Mouse (Mus musculus) embryonic facial prominence, embryonic 13.5 days (tissue): Measurements from ENCODE around the gene Nudt7. TPM values are rescaled to one million over a fixed set of nuclear protein-coding genes. Genes with fewer than 3 reads are reported as not detected.

Experiments
- ATAC-seq: fragments of 200-750 bp; cut with Nextera tagmentation; 2 replicates; pipeline ENCODE4 v1.8.0; 2017; ENCODE audit warnings: low read depth; ENCODE audit not compliant: insufficient number of reproducible peaks, insufficient read depth, low FRiP score, low TSS enrichment
- H3K27ac ChIP-seq: fragments of 300-500 bp; sonication (generic); 2 replicates; pipeline ENCODE4 v1.5.1; 2015; ENCODE audit warnings: moderate library complexity, mild to moderate bottlenecking, inconsistent platforms
- H3K27me3 ChIP-seq: fragments of 300-500 bp; sonication (generic); 2 replicates; pipeline ENCODE4 v1.6.1; 2015; ENCODE audit warnings: mild to moderate bottlenecking, inconsistent platforms
- H3K36me3 ChIP-seq: fragments of 300-500 bp; sonication (generic); 2 replicates; pipeline ENCODE4 v1.6.1; 2015; ENCODE audit warnings: mild to moderate bottlenecking, inconsistent platforms
- H3K4me1 ChIP-seq: fragments of 300-500 bp; sonication (generic); 2 replicates; pipeline ENCODE4 v1.6.1; 2015; ENCODE audit warnings: inconsistent platforms
- H3K4me2 ChIP-seq: fragments of 300-500 bp; sonication (generic); 2 replicates; pipeline ENCODE4 v1.6.1; 2015; ENCODE audit warnings: moderate library complexity, mild to moderate bottlenecking, inconsistent platforms
- H3K4me3 ChIP-seq: fragments of 300-500 bp; sonication (generic); 2 replicates; pipeline ENCODE4 v1.5.1; 2015; ENCODE audit warnings: mild to moderate bottlenecking, inconsistent platforms
- H3K9ac ChIP-seq: fragments of 300-500 bp; sonication (generic); 2 replicates; pipeline ENCODE4 v1.6.1; 2015; ENCODE audit warnings: mild to moderate bottlenecking, inconsistent platforms
- H3K9me3 ChIP-seq: fragments of 300-500 bp; sonication (generic); 2 replicates; pipeline ENCODE4 v1.6.1; 2016; ENCODE audit warnings: inconsistent platforms
- WGBS: fragments of 180-500 bp; shearing (Covaris S2); methylation state at CpG from one replicate; pipeline ENCODE4 v1.1.7; 2015; ENCODE audit warnings: mixed read lengths; 5-methylcytosine and 5-hydroxymethylcytosine counted together
- polyA plus RNA-seq: library from polyadenylated mRNA; unstranded; fragments of >200 nt; fragmentation: Nextera tagmentation; extraction: Ambion mirVana; gene quantifications from 2 replicates; pipeline ENCODE4 v1.2.1, GENCODE M21; 2015

Nudt7 gene
- polyA plus RNA-seq, 1 experiment from 2014 or later: 14.1 TPM

- H3K4me1 ChIP-seq: peaks cover 14% of the 10 kb centered on the region
- H3K4me2 ChIP-seq: no peak overlapping the region
- ATAC-seq: no peak
- 44% methylated on average over 6 of the region's 6 CpGs for WGBS
- H3K27me3 ChIP-seq: no peaks in the 10 kb centered on the region
- no peak overlapping the region for H3K9ac ChIP-seq
- no peak overlapping the region for H3K4me3 ChIP-seq
- H3K9me3 ChIP-seq: no peaks in the 10 kb centered on the region
- H3K27ac ChIP-seq: no peak overlapping the region
- H3K36me3 ChIP-seq: peaks cover 6% of the 10 kb centered on the region
Measured at GRCm38 (mm10) chr8:114153311-114154045, 20.1 kb downstream of the Nudt7 start.

- no peaks in the 10 kb centered on the region for H3K36me3 ChIP-seq
- H3K9me3 ChIP-seq: no peaks in the 10 kb centered on the region
- no peak overlapping the region for H3K27ac ChIP-seq
- 59% methylated on average over 2 of the region's 2 CpGs for WGBS
- H3K4me3 ChIP-seq: no peak overlapping the region
- peaks cover 3% of the 10 kb centered on the region; the same call in 1 of the 2 replicates for H3K4me1 ChIP-seq
- no peaks in the 10 kb centered on the region for H3K27me3 ChIP-seq
- no peak overlapping the region for H3K4me2 ChIP-seq
- no peak for ATAC-seq
- no peak overlapping the region for H3K9ac ChIP-seq
Measured at GRCm38 (mm10) chr8:114158586-114158985, 25.2 kb downstream of the Nudt7 start.

GRCm38 (mm10) chr8:114159666-114160065, 26.3 kb downstream of the Nudt7 start:
- no peak overlapping the region for H3K4me2 ChIP-seq
- no peaks in the 10 kb centered on the region for H3K27me3 ChIP-seq
- no peak for ATAC-seq
- H3K27ac ChIP-seq: no peak overlapping the region
- H3K36me3 ChIP-seq: no peaks in the 10 kb centered on the region
- WGBS: 76% methylated on average over 3 of the region's 3 CpGs
- H3K9me3 ChIP-seq: no peaks in the 10 kb centered on the region
- H3K4me1 ChIP-seq: no peaks in the 10 kb centered on the region
- H3K9ac ChIP-seq: no peak overlapping the region
- no peak overlapping the region for H3K4me3 ChIP-seq

- 85% methylated on average over 3 of the region's 3 CpGs for WGBS
- H3K4me1 ChIP-seq: no peaks in the 10 kb centered on the region
- no peak overlapping the region for H3K4me2 ChIP-seq
- no peak overlapping the region for H3K4me3 ChIP-seq
- no peaks in the 10 kb centered on the region for H3K27me3 ChIP-seq
- H3K36me3 ChIP-seq: no peaks in the 10 kb centered on the region
- ATAC-seq: no peak
- no peak overlapping the region for H3K9ac ChIP-seq
- H3K27ac ChIP-seq: no peak overlapping the region
- H3K9me3 ChIP-seq: no peaks in the 10 kb centered on the region
Measured at GRCm38 (mm10) chr8:114163871-114164270, 30.5 kb downstream of the Nudt7 start.

GRCm38 (mm10) chr8:114164444-114165096, 31.2 kb downstream of the Nudt7 start:
- no peaks in the 10 kb centered on the region for H3K27me3 ChIP-seq
- no peaks in the 10 kb centered on the region for H3K4me1 ChIP-seq
- no peaks in the 10 kb centered on the region for H3K9me3 ChIP-seq
- H3K4me2 ChIP-seq: no peak overlapping the region
- H3K27ac ChIP-seq: no peak overlapping the region
- no peak for ATAC-seq
- H3K4me3 ChIP-seq: no peak overlapping the region
- no peaks in the 10 kb centered on the region for H3K36me3 ChIP-seq
- WGBS: 85% methylated on average over 6 of the region's 6 CpGs
- no peak overlapping the region for H3K9ac ChIP-seq

GRCm38 (mm10) chr8:114165741-114166140, 32.4 kb downstream of the Nudt7 start:
- Histone ChIP-seq H3K9ac (no peak overlapping the region), H3K27me3 (no peaks in the 10 kb centered on the region), H3K4me2 (no peak overlapping the region), H3K4me1 (no peaks in the 10 kb centered on the region), H3K4me3 (no peak overlapping the region), H3K27ac (no peak overlapping the region), H3K36me3 (no peaks in the 10 kb centered on the region), H3K9me3 (no peaks in the 10 kb centered on the region)
- WGBS: 42% methylated on average over 2 of the region's 2 CpGs
- ATAC-seq: no peak

- no peak overlapping the region for H3K27ac ChIP-seq
- no peak overlapping the region for H3K9ac ChIP-seq
- H3K27me3 ChIP-seq: no peaks in the 10 kb centered on the region
- no peak for ATAC-seq
- no peaks in the 10 kb centered on the region for H3K9me3 ChIP-seq
- H3K4me2 ChIP-seq: no peak overlapping the region
- no peaks in the 10 kb centered on the region for H3K36me3 ChIP-seq
- H3K4me3 ChIP-seq: no peak overlapping the region
- 63% methylated on average over 3 of the region's 3 CpGs for WGBS
- no peaks in the 10 kb centered on the region for H3K4me1 ChIP-seq
Measured at GRCm38 (mm10) chr8:114176721-114177120, 43.4 kb downstream of the Nudt7 start.

GRCm38 (mm10) chr8:114193334-114193733, 60.0 kb downstream of the Nudt7 start:
- no peak overlapping the region for H3K27ac ChIP-seq
- H3K9ac ChIP-seq: no peak overlapping the region
- H3K9me3 ChIP-seq: no peaks in the 10 kb centered on the region
- H3K27me3 ChIP-seq: no peaks in the 10 kb centered on the region
- no peak overlapping the region for H3K4me2 ChIP-seq
- H3K36me3 ChIP-seq: no peaks in the 10 kb centered on the region
- ATAC-seq: no peak
- H3K4me3 ChIP-seq: no peak overlapping the region
- H3K4me1 ChIP-seq: no peaks in the 10 kb centered on the region
- WGBS: 86% methylated on average over 5 of the region's 5 CpGs

GRCm38 (mm10) chr8:114198990-114199389, 65.6 kb downstream of the Nudt7 start:
- no peaks in the 10 kb centered on the region for H3K9me3 ChIP-seq
- H3K4me2 ChIP-seq: no peak overlapping the region
- no peaks in the 10 kb centered on the region for H3K4me1 ChIP-seq
- WGBS: 40% methylated on average over 2 of the region's 2 CpGs
- H3K4me3 ChIP-seq: no peak overlapping the region
- ATAC-seq: no peak
- H3K36me3 ChIP-seq: no peaks in the 10 kb centered on the region
- H3K27ac ChIP-seq: no peak overlapping the region
- peaks cover 15% of the 10 kb centered on the region for H3K27me3 ChIP-seq
- H3K9ac ChIP-seq: no peak overlapping the region

Other genes starting within 250 kb of the Nudt7 start
- gene Vat1l, start 72.1 kb downstream of the Nudt7 start, polyA plus RNA-seq: 2.8 and 4.6 TPM in 2 replicates